Mouse (Mus musculus) heart, embryonic 13.5 days (tissue): ENCODE measurements at regions not wholly inside any gene's neighbourhood (a gene's known extent, or its start where the extent isn't known, plus 50 kb on each side); places are given as distances from the start of the nearest gene placed in this dataset.
"Not testable (repeated sequence)": the region's sequence is repeated elsewhere in the genome, so short reads cannot be mapped to it uniquely, and the experiment has no call there.

Experiments
- ATAC-seq: fragments of 200-750 bp; cut with Nextera tagmentation; 2 replicates; pipeline ENCODE4 v1.8.0; 2017; ENCODE audit warnings: moderate TSS enrichment; ENCODE audit not compliant: insufficient number of reproducible peaks, low FRiP score, low TSS enrichment; ENCODE audit errors: extremely low read depth
- H3K27ac ChIP-seq: fragments of 300-500 bp; sonication (generic); replicated peaks from 2 replicates; pipeline ENCODE4 v1.5.1; 2015; ENCODE audit warnings: moderate library complexity, mild to moderate bottlenecking, inconsistent platforms
- H3K27me3 ChIP-seq: fragments of 300-500 bp; sonication (generic); replicated peaks from 2 replicates; pipeline ENCODE4 v1.6.1; 2015; ENCODE audit warnings: mild to moderate bottlenecking, inconsistent platforms
- H3K36me3 ChIP-seq: fragments of 300-500 bp; sonication (generic); 2 replicates; pipeline ENCODE4 v1.6.1; 2015; ENCODE audit warnings: mild to moderate bottlenecking, inconsistent platforms
- H3K4me1 ChIP-seq: fragments of 300-500 bp; sonication (generic); 2 replicates; pipeline ENCODE4 v1.6.1; 2015; ENCODE audit warnings: inconsistent platforms
- H3K4me2 ChIP-seq: fragments of 300-500 bp; sonication (generic); 2 replicates; pipeline ENCODE4 v1.6.1; 2015; ENCODE audit warnings: inconsistent platforms, mild to moderate bottlenecking, moderate library complexity
- H3K4me3 ChIP-seq: fragments of 300-500 bp; sonication (generic); 2 replicates; pipeline ENCODE4 v1.5.1; 2015; ENCODE audit warnings: moderate library complexity, mild to moderate bottlenecking, inconsistent platforms
- H3K9ac ChIP-seq: fragments of 300-500 bp; sonication (generic); 2 replicates; pipeline ENCODE4 v1.6.1; 2015; ENCODE audit warnings: inconsistent platforms, mild to moderate bottlenecking, moderate library complexity
- H3K9me3 ChIP-seq: fragments of 300-500 bp; sonication (generic); 2 replicates; pipeline ENCODE4 v1.6.1; 2016; ENCODE audit warnings: inconsistent platforms
- WGBS: fragments of 180-500 bp; shearing (Covaris S2); methylation state at CpG from one replicate; pipeline ENCODE4 v1.1.7; 2015; ENCODE audit warnings: mixed read lengths; 5-methylcytosine and 5-hydroxymethylcytosine counted together

- H3K4me1 ChIP-seq: no peaks in the 10 kb centered on the region
- peak overlapping the region; percentile 67 for H3K27ac ChIP-seq
- H3K27me3 ChIP-seq: no peaks in the 10 kb centered on the region
- no peaks in the 10 kb centered on the region for H3K36me3 ChIP-seq
- peak; percentile 19; the same call in 1 of the 2 replicates for ATAC-seq
- no peak overlapping the region for H3K9ac ChIP-seq
- 58% methylated on average over 13 of the region's 13 CpGs for WGBS
- no peaks in the 10 kb centered on the region for H3K9me3 ChIP-seq
- no peak overlapping the region for H3K4me3 ChIP-seq
- no peak overlapping the region for H3K4me2 ChIP-seq
These were observed 76.6 kb upstream of the Ptgfr start for GRCm38 (mm10) chr3:151914010-151914513.

GRCm38 (mm10) chr3:151912292-151912691 lies 74.9 kb upstream of the Ptgfr start:
- ATAC-seq: not testable (repeated sequence)

GRCm38 (mm10) chr3:151910851-151911250 lies 73.4 kb upstream of the Ptgfr start:
- no peak overlapping the region for H3K9ac ChIP-seq
- WGBS: 78% methylated on average over 2 of the region's 2 CpGs
- no peaks in the 10 kb centered on the region for H3K27me3 ChIP-seq
- no peak overlapping the region for H3K4me3 ChIP-seq
- no peaks in the 10 kb centered on the region for H3K4me1 ChIP-seq
- ATAC-seq: no peak
- no peaks in the 10 kb centered on the region for H3K9me3 ChIP-seq
- no peak overlapping the region for H3K27ac ChIP-seq
- H3K36me3 ChIP-seq: no peaks in the 10 kb centered on the region
- no peak overlapping the region for H3K4me2 ChIP-seq

More at GRCm38 (mm10) chr3:151912292-151912691, 74.9 kb upstream of the Ptgfr start:
- not testable (repeated sequence) for H3K36me3 ChIP-seq, H3K4me2 ChIP-seq, H3K27ac ChIP-seq, H3K27me3 ChIP-seq, H3K4me3 ChIP-seq, H3K9ac ChIP-seq, H3K9me3 ChIP-seq, H3K4me1 ChIP-seq
- 73% methylated on average over 11 of the region's 11 CpGs for WGBS

GRCm38 (mm10) chr3:151909344-151909743 lies 71.9 kb upstream of the Ptgfr start:
- no peaks in the 10 kb centered on the region for H3K36me3 ChIP-seq
- H3K4me2 ChIP-seq: no peak overlapping the region
- no peak for ATAC-seq
- H3K9ac ChIP-seq: no peak overlapping the region
- no peak overlapping the region for H3K4me3 ChIP-seq
- H3K27ac ChIP-seq: no peak overlapping the region
- 78% methylated on average over 3 of the region's 3 CpGs for WGBS
- no peaks in the 10 kb centered on the region for H3K9me3 ChIP-seq
- H3K27me3 ChIP-seq: no peaks in the 10 kb centered on the region
- no peaks in the 10 kb centered on the region for H3K4me1 ChIP-seq

GRCm38 (mm10) chr3:151908886-151909285 lies 71.5 kb upstream of the Ptgfr start:
- Histone ChIP-seq H3K36me3 (no peaks in the 10 kb centered on the region), H3K9ac (no peak overlapping the region), H3K4me1 (no peaks in the 10 kb centered on the region), H3K27ac (no peak overlapping the region), H3K27me3 (no peaks in the 10 kb centered on the region), H3K4me2 (no peak overlapping the region), H3K9me3 (no peaks in the 10 kb centered on the region), H3K4me3 (no peak overlapping the region)
- no peak for ATAC-seq

GRCm38 (mm10) chr3:151905775-151906174 lies 68.3 kb upstream of the Ptgfr start:
- no peaks in the 10 kb centered on the region for H3K9me3 ChIP-seq
- 0 out of 2 replicates have a peak, but pooled peaks cover 7% of the 10 kb centered on the region for H3K4me1 ChIP-seq
- no peaks in the 10 kb centered on the region for H3K36me3 ChIP-seq
- H3K27ac ChIP-seq: no peak overlapping the region
- 79% methylated on average over 4 of the region's 4 CpGs for WGBS
- no peaks in the 10 kb centered on the region for H3K27me3 ChIP-seq
- H3K4me3 ChIP-seq: no peak overlapping the region
- no peak overlapping the region for H3K4me2 ChIP-seq
- ATAC-seq: no peak
- H3K9ac ChIP-seq: no peak overlapping the region

GRCm38 (mm10) chr3:151903169-151903568 lies 65.7 kb upstream of the Ptgfr start:
- WGBS: 49% methylated on average over 2 of the region's 2 CpGs
- ATAC-seq: no peak
- H3K4me1 ChIP-seq: 0 out of 2 replicates have a peak, but pooled peaks cover 7% of the 10 kb centered on the region
- H3K27ac ChIP-seq: no peak overlapping the region
- H3K4me3 ChIP-seq: no peak overlapping the region
- no peaks in the 10 kb centered on the region for H3K36me3 ChIP-seq
- no peaks in the 10 kb centered on the region for H3K9me3 ChIP-seq
- H3K27me3 ChIP-seq: no peaks in the 10 kb centered on the region
- H3K9ac ChIP-seq: no peak overlapping the region
- H3K4me2 ChIP-seq: no peak overlapping the region

- Histone ChIP-seq H3K9ac (no peak overlapping the region), H3K27ac (no peak overlapping the region), H3K4me2 (no peak overlapping the region), H3K4me3 (no peak overlapping the region), H3K4me1 (0 out of 2 replicates have a peak, but pooled peaks cover 7% of the 10 kb centered on the region), H3K9me3 (no peaks in the 10 kb centered on the region), H3K27me3 (no peaks in the 10 kb centered on the region), H3K36me3 (no peaks in the 10 kb centered on the region)
- 57% methylated on average over 13 of the region's 13 CpGs for WGBS
- ATAC-seq: no peak
These were observed 64.9 kb upstream of the Ptgfr start for GRCm38 (mm10) chr3:151902216-151902827.

GRCm38 (mm10) chr3:151899676-151900075 lies 62.2 kb upstream of the Ptgfr start:
- Histone ChIP-seq H3K27ac (no peak overlapping the region), H3K27me3 (no peaks in the 10 kb centered on the region), H3K4me1 (peaks cover 12% of the 10 kb centered on the region), H3K9ac (no peak overlapping the region), H3K4me3 (no peak overlapping the region), H3K4me2 (no peak overlapping the region), H3K36me3 (no peaks in the 10 kb centered on the region), H3K9me3 (no peaks in the 10 kb centered on the region)
- no peak for ATAC-seq
- 66% methylated on average over 6 of the region's 6 CpGs for WGBS

GRCm38 (mm10) chr3:151899094-151899493 lies 61.7 kb upstream of the Ptgfr start:
- Histone ChIP-seq H3K27me3 (no peaks in the 10 kb centered on the region), H3K27ac (no peak overlapping the region), H3K9me3 (no peaks in the 10 kb centered on the region), H3K4me3 (no peak overlapping the region), H3K9ac (no peak overlapping the region), H3K36me3 (no peaks in the 10 kb centered on the region), H3K4me1 (peaks cover 18% of the 10 kb centered on the region), H3K4me2 (no peak overlapping the region)
- no peak for ATAC-seq
- 77% methylated on average over 4 of the region's 4 CpGs for WGBS

GRCm38 (mm10) chr3:151896320-151896719 lies 58.9 kb upstream of the Ptgfr start:
- Histone ChIP-seq H3K4me1 (peaks cover 33% of the 10 kb centered on the region), H3K9me3 (no peaks in the 10 kb centered on the region), H3K27me3 (no peaks in the 10 kb centered on the region), H3K36me3 (no peaks in the 10 kb centered on the region), H3K4me2 (no peak overlapping the region), H3K9ac (no peak overlapping the region), H3K4me3 (no peak overlapping the region), H3K27ac (no peak overlapping the region)
- no peak for ATAC-seq
- WGBS: 82% methylated on average over 6 of the region's 6 CpGs

- Histone ChIP-seq H3K9ac (no peak overlapping the region), H3K9me3 (no peaks in the 10 kb centered on the region), H3K27ac (no peak overlapping the region), H3K27me3 (no peaks in the 10 kb centered on the region), H3K36me3 (no peaks in the 10 kb centered on the region), H3K4me1 (peaks cover 46% of the 10 kb centered on the region), H3K4me3 (no peak overlapping the region), H3K4me2 (no peak overlapping the region)
- ATAC-seq: no peak
- WGBS: 22% methylated on average over 3 of the region's 3 CpGs
These were observed 57.3 kb upstream of the Ptgfr start for GRCm38 (mm10) chr3:151894712-151895111.
